Mouse (Mus musculus): ENCODE results near the gene Rex1bd.

Rex1bd gene

DNA sequence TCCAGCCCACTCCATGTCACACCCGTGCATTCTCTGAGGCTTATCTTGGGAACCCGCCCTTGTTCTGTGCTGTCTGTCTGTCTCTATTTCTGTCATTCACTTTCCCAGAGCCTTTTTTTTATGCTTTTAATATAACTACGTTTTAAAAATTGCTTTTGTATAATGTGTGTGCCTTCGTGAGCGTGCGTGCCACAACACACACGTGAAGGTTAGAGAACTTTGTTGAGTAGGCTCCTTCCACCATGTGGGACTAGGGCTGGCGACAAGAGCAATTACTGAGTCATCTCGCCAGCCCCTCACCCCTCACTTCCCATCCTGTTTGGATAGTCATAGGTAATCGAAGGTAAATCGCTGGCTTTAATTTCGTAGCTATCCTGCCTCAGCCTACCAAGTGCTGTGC, 4.0 kb downstream of the Rex1bd start:
- DNase-seq (ENCODE audit: low read depth, low spot score) = no peak

DNA sequence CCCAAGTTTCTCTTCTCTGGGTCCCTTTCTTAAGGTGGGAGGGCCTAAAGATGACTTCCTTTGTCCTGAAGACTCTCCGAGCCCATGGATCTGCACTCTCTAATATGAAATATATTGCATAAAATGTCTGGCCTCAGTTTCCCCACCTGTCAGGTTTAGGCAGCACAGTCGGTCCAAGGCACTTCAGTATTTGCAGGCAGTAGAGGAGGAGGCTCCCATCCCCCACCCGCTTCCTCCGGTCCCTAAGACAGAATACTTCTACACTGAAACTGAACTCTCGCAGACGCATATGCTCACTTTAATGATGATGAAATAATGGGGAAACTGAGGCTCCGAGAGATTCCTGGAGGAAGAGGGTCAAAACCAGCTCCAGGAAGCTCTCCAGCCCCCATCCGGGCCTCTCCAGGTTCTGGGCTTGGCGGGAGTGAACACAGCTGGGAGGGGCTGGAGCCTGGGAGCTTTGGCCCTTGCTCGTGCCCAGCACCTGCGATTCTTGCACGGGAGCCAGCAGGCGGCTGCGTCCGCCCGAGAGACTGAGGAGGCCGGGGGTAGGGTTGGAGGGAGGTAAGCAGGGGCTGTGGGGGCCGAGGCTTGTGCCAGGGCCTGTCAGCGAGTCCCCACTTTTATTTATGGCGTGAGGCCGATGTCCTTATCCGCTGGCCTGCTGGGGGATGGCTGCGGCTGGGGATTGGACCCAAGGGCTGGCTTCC, 4.6 kb downstream of the Rex1bd start:
- no peak for DNase-seq (ENCODE audit: low read depth, low spot score)

DNA sequence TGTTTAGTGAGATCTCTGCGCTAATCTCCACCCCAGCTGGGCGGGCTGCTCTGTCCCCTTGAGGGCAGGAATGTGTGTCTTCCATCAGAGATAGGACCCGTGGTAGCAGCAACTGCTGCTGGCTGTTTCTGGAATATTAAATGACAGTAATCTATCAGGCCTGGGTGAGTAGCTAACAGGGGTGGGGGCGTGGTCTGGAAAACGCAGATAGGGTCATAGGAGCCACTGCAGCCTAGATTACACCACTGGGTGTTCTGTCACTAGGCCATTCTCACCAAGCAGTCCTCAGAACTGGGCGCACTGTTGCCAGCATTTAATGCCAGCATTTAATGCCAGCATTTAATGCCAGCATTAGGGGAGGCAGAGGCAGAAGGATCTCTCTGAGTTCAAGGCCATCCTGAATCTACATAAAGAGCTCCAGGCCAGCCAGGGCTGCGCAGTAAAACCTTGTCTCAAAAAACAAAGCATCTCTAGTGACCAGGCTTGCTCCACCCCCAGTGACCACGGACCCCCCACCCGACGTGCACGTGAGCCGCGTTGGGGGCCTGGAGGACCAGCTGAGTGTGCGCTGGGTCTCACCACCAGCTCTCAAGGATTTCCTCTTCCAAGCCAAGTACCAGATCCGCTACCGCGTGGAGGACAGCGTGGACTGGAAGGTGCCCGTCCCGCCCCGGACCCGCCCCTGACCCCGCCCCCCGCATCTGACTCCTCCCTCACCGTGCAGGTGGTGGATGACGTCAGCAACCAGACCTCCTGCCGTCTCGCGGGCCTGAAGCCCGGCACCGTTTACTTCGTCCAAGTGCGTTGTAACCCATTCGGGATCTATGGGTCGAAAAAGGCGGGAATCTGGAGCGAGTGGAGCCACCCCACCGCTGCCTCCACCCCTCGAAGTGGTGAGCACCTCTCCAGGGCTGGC, 5.9 kb downstream of the Rex1bd start:
- no peak for DNase-seq (ENCODE audit: low read depth, low spot score)

DNA sequence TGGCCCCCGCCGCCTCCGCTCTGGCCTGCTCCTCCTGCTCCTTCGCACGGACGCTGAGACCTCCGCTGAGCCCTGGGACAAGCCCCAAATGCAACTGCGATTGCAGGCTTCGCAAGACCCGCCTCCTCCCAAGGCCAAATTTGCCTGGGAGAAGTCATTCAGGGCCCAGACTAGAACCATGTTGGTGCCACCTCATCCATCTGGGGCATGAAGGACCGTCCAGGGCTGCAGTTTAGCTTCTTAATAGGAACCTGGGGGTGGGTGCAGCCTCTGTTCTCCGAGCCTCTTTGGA, 10.8 kb downstream of the Rex1bd start:
- DNase-seq (ENCODE audit: low read depth, low spot score) = no peak

DNA sequence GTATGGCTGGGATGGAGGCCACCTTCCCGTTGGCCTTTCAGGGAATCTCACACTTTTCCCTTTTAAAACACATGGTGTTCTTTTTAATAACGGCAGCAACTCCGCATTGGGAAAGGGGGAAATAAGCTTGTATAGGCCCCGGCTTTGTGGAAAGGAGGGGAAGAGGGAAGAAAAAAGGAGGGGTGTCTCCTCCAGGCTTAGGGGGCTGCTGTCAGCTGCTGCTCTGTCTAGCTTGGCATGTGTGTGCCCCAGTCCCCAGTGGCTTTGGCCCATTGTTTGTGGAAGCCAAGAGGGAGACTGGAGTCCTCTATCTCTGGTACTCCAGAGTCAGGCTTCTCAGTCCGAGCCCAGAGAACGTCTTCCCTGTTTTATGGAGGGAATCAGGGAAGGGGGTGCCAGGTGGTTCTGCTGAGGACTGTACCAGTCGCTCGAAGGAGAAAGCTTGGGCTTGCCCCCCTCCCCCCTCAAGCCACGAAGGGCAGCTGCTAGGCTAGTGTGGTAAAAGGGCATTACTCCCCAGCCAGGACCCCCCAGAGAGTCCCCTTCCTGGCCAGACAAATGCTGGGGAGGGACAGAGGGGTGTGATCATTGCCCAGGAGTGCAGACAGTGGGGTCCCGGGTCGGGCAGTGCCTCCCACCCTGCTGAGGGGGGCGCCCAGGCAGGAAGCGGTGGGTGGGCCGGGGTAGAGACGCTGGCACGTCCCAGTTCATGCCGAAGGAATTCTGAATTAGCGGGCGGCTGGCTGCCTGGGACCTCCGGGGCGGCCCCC, 11.4 kb downstream of the Rex1bd start:
- no peak for DNase-seq (ENCODE audit: low read depth, low spot score)

DNA sequence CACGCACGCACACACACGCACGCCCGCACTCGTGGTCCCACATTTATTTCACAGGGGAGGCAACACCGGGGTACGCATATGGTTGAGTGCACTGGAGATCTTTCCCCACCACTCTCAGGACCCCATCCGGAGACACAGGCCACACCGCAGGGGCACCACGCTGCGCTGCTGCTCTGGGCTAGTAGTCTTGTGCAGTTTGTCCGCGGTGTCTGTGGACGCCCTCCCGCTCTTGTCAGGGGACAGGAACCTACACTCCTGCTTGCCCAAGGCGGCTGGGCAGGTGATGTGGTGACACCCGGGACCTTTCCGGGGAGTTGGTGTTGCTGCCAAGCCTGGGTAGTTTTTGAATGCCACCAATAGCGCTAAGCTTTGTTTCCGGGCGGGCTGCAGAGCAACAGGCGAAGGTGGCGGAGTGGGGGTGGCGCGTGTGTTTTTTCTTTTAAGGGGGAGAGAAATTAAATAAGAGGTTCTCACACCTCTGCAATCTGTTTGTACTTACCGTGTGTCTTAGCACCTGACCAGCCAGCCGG, 12.1 kb downstream of the Rex1bd start:
- DNase-seq (ENCODE audit: low read depth, low spot score) = no peak

DNA sequence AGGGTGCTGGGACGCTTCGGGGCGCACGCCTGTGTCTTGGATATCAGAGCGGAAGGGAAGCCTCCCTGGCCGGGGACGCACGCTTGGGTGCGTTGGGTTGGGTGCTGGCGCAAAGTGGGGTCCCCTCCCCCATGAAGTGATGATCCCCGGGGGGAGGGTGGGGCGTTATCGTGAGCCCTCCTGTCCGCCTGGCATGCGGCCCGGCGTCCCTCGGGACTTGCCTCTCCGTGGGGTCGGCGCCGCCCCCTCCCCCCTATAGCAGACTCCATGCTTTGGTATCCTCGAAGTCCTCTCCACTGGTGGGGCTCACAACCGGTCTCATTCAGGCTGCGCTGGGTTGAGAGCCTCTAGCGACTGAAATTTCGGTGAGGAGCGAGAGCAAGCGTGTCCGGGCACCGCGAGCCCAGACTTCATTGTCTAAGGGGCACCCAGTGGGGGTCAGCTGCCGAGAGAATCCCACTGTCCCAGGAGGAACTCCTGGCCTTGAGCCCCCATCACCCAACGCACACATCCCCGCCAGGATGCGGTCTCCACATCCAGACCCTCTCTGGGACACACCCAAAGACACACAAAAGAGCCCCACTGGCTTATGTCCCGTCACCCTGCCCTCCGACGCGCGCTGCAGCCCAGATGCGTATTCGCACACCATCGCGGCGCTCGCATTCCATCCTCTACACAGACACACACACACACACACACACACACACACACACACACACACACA, 12.7 kb downstream of the Rex1bd start:
- DNase-seq (ENCODE audit: low read depth, low spot score) = no peak

DNA sequence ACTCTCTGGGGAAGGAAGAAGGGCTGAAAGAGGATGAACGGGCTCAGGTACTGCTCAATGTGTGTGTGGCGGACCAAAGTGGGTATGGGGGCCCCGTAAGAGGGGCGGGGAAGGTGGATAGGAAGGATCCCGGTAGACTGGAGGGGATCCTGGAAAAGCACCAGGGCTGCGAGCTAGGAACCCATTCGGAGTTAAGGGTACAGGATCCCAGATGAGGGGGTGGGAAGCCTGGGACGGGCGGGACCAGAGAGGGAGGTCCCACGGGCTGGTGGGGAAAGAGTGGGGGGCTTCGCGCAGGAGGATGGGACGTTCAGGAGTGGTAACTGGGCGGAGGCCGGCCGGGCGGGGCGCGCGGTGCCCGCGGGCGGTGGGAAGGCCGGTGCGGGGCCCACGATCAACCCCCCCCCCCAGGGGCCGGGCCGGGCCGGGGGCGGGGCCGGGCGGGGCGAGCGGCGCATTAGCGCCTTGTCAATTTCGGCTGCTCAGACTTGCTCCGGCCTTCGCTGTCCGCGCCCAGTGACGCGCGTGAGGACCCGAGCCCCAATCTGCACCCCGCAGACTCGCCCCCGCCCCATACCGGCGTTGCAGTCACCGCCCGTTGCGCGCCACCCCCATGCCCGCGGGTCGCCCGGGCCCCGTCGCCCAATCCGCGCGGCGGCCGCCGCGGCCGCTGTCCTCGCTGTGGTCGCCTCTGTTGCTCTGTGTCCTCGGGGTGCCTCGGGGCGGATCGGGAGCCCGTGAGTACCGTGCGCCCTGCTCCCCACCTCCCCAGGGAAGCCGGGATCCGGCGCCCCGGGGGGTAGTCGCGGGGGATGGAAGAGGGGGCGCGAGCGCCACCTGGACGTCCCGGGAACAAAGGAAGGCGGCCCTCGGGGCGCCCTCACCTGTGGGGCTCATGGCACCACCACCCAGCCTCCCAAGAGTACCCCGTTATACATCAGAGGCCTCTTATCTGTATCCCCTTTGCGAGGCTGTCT, 13.6 kb downstream of the Rex1bd start, which contains the start of gene Crlf1:
Gene Crlf1 (plus strand): TSS at position 495 of the 977 bp plus-strand sequence.
- no peak for DNase-seq (ENCODE audit: low read depth, low spot score)

DNA sequence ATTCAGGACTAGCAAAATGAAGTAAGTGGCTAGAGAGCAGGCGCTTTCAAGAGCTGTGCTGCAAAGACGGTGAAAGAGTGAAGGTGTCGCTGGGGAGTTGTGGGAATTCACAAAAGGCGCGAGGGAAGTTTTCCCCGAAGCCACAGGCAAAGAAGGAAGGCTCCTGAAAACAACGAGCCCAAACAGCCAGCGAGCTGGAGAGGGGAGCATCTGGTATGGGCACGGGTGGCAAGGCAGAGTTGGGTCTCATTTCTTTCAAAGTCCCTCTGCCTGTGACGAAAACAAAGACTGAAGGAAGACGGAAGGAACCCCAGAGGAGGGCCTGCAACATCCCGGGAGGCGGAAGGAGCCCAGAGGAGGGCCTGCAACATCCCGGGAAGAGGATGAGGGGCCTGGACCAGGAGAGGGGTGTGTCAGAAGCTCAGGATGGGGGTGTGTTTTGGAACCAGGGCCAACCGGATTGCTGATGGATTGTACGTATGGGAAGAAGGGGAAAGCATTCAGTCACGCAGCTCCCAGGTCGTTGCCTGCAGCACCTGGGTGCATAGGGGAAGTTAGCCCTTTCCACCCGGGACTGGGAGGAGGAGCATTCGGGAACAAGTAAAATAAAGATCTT, 15.6 kb downstream of the Rex1bd start:
- no peak for DNase-seq (ENCODE audit: low read depth, low spot score)

DNA sequence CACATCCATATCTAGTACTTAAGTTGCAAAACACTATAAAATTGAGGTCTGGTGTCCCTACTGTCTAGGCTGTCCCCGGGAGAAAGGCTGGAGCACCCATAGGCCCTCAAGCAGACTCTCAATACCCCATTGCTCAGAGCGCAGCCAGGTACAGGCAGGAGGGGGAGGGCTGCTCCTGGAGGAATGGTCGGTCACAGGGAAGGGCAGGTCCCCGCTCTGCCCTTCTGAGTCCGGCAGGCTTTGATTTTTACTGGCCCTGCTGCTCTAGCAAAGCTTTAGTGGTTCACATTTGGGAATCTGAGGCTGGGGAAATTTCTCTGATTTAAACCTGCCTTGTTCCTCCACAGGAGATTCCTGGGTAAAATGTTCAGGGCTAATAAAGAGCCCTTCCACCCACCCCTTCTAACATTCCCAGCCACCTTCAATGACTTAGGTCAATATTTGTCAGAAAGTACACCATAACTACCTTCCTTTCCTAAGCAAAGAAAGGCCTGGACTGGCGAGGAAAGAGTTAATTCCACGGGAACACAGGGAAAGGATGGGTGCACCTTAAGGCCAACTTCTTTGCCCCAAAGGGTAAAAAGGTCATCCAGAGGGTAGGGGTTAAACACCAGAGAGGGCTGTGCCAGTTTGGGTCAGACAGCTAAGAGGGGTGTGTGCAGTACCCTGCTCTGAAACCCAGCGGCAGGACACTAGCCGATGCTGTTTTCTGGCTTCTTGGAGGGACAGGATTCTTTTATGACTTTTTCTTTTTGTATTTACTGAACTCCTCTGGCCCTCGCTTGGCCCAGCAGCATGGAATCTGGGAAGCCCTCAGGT, 16.3 kb downstream of the Rex1bd start:
- no peak for DNase-seq (ENCODE audit: low read depth, low spot score)

DNA sequence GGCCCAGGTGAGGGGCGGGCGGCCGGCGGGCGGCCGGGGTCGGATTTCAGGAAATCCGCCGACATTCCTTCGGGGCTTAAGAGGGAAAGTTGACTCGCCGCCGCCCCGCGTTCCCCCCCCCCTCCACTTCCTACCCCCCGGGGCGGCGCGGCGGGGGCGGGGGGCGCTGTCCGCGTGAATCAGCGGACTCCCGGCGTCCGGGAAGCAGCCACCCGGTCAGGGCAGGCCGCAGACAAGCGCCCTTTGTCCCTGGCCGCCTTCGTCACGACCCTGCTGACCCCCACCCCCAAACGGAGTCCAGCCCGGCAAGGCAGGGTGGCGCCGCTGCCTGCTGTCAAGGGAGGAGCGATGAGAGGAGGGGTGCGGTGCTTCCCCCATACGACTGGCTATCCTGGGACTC, 17.0 kb downstream of the Rex1bd start:
- no peak for DNase-seq (ENCODE audit: low read depth, low spot score)

DNA sequence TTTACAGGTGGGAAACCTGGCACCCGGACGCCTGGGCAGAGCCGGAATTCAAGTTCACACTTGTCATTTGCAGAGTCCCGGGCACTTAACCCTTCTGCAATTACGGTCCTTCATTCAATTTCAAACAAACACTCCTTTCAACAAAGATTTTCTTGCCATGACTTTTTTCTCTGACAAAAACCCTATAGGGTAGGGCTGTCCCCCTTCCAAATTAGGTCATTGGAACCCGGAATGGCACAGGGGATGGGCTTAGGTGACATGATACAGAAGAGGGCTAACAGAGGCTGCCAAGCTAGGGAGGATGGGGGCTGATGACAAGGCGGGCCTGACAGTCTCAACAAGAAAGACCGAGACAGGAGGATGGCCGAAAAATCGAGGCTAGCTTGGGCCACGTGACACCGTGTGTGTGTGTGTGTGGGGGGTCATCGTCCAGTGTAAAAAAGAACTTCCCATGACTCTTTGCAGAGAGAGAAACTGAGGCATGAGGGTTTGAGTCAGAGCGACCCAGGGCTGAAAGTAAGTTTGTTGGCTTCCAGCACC, 17.6 kb downstream of the Rex1bd start:
- DNase-seq (ENCODE audit: low read depth, low spot score) = no peak

DNA sequence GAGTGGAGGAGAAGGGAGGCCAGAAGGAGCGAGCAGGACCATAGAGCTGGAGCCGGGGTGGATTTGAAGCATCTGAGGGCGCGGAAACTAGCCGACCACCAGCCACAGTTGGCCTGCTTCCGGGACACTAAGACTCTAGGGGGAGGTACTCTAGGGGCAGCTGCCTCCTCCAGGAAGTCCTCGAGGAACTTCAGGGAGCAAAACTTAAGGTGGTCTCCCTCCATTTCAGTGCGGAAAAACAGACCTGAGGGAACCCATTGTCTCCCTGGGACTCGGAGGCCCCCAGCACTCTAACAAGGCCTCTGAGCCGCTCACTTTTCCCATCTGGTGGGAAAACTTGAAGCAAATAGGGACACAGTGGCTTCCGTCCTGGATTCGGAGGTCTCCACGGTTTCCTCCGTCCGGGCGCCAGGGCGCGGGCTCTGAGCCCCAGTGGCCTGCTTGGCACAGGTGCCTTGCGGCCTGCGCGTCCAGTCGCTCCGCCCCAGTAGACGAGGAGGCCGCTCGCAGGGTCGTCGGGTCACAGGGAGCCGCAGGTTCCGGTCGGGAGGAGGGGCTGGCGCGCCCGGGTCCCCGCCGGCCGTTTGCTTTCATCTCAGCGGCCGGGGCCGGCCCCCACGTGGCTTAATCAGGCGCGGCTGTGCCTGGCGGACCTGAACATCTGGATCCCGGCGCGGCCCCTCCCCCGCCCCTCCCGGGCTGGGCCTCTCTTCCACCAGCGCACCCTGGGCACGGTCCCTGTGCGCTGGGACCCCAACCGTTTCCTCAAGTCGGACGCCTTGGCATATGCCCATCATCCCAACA, 18.4 kb downstream of the Rex1bd start:
- no peak for DNase-seq (ENCODE audit: low read depth, low spot score)

DNA sequence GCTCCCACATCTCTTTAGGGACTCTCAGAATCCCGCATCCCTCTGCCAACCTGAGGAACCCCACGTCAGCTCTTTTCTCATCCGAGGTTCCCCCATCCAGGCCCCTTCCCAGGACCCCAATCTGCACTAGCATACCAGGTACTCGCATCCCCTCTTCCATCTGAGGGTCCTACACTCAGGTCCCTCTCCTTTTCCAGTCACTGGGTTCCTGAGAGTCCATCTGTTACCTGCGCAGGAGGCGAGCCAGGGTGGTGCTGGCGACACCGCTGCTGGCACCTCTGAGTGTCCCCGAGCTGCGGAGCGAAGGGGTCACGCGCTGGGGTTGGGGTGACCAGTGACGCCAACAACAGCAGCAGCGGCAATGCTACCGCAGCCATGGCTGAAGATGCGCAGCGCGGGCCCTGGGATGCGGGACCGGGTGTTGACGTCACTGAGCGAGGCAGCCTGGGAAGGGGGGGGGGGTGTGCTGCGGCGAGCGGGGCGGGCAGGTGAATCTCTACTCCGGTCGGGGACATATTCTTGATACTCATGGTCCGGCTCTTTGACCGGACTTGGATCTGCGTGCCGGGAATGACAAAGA, 19.5 kb downstream of the Rex1bd start, which contains the start of gene Tmem59l:
Gene Tmem59l (minus strand): TSS at position 418 of the 580 bp plus-strand sequence.
- no peak for DNase-seq (ENCODE audit: low read depth, low spot score)

DNA sequence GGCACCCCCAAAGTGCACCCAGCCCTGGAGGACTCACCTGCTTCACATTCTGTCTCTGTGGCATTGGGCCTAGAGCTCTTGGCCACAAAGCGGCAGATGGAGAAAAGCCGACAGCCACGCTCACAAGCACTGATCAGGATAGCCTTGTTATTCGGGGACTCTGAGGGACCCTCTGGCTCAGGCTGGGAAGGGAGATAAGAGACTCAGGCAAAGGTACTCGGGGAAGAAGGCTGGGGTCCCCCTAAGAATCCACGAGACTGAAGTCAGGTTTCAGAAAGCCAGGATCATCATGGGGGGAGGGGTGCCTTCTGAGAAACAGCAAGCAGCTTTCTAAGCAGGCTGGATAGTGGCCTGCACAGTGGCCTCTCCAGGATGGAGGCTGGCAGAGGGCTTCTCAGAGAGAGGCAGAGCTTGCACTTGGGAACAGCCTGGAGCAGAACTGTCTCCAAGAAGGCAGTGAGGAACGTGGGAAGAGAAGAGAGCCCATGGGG, 20.3 kb downstream of the Rex1bd start:
- no peak for DNase-seq (ENCODE audit: low read depth, low spot score)

DNA sequence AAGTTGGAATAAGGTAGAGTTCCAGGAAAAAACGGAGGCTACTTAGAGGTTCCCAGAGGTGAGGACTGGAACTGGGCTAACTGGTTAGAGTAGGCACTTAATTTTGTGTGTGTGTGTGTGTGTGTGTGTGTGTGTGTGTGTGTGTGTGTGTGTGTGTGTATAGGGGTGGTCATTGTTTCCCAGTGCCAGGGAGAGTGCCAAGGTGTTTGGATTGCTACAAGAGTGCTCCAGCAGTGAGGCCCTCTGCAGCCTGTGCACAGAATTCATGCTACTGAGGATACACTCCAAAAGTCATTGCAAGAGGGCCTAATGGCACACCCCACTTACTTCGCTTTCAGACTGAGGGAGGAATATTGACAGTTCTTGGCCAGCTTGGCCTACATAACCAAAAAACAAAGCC, 23.6 kb downstream of the Rex1bd start:
- no peak for DNase-seq (ENCODE audit: low read depth, low spot score)

DNA sequence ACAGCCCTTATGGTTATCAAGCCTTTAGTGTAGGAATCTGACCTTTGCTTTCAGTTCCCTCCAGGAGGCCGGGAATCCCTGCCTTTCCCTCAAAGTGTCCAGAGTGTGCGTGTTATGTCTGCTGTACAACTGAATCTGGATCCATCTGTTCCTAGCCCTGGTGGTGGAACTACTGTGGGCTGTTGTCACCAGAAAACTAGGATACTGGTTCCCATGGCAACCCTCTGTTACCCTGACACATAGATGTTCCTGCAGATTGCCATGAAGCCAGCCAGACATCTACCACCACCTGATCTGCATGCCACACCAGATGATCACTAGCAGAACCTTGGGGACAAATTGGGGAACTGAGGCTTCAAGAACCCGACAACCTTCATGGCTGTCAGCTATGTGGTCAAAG, 24.6 kb downstream of the Rex1bd start:
- no peak for DNase-seq (ENCODE audit: low read depth, low spot score)
